Comparison of ENCODE assay signal across 16 mouse cellular contexts in the genomic region with DNA sequence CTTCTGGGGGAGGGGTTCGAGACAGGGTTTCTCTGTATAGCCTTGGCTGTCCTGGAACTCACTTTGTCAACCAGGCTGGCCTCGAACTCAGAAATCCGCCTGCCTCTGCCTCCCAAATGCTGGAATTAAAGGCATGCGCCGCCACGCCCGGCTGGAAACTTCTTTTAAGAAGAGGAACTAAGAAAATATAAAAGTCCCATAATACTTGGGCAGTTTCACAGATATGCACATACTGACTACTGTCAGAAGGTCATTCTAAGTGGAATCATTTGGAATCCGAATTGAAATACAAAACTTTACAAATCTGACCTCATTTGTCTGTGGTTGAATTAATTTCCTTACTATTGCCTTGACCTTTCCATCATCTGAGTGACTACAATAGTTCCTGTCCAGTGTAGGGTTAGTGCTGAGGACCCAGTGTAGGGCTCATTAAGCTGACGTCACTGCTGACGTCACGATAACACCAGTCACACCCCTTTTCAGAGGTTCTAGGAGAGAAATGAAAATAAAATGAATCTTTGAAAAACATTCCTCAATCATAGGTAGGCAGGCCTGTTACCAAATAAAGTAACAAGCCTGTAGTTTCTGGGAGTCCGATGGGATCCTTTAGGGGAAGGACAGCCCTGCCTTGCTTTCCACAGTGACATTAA.
"Had no signal": no experiment of that assay in that cellular context is flagged by ENCODE, and none has a peak within 500 bp of the region (broad histone marks: within the 10 kb centered on the region; RNA-seq: fewer than 3 reads in every experiment).

No protein-coding gene starts in this region.

- H3K4me1 ChIP-seq: liver, embryonic 13.5 days had no signal

- H3K36me3 ChIP-seq: liver, embryonic 13.5 days; midbrain, embryonic 12.5 days; neural tube, embryonic 13.5 days; stomach, embryonic 15.5 days had no signal

- H3K27ac ChIP-seq: liver, embryonic 13.5 days; macrophage; midbrain, embryonic 12.5 days; neural tube, embryonic 13.5 days; stomach, embryonic 15.5 days had no signal

- ATAC-seq: lung, postnatal 0 days; midbrain, embryonic 16.5 days had no signal

- H3K9me3 ChIP-seq: liver, embryonic 13.5 days; midbrain, embryonic 12.5 days; neural tube, embryonic 13.5 days; stomach, embryonic 15.5 days had no signal

- H3K4me3 ChIP-seq: liver, embryonic 13.5 days; midbrain, embryonic 12.5 days; myocyte; neural tube, embryonic 13.5 days; stomach, embryonic 15.5 days had no signal

- H3K9ac ChIP-seq: liver, embryonic 13.5 days; lung, embryonic 14.5 days; midbrain, embryonic 12.5 days; stomach, embryonic 15.5 days had no signal

- H3K4me2 ChIP-seq: liver, embryonic 13.5 days; midbrain, embryonic 12.5 days; stomach, embryonic 15.5 days had no signal

- H3K27me3 ChIP-seq: liver, embryonic 13.5 days; stomach, embryonic 15.5 days had no signal

- DNase-seq: kidney, adult 8-10 months; kidney, postnatal 14 days; kidney, postnatal 4 days; liver, embryonic 13.5 days; lung, embryonic 14.5 days; right cerebral cortex, adult 18-20 months; right cerebral cortex, postnatal 14 days; right cerebral cortex, postnatal 4 days; thymus, postnatal 25 days had no signal
